Mouse (Mus musculus) layer of hippocampus, adult 11-12 months (tissue): ENCODE results near the gene Olfr809.

ENCODE experiments used
- DNase-seq: peaks from one replicate; pipeline ENCODE4 v3.0.0; 2022; ENCODE audit warnings: low spot score

Olfr809 gene

DNA sequence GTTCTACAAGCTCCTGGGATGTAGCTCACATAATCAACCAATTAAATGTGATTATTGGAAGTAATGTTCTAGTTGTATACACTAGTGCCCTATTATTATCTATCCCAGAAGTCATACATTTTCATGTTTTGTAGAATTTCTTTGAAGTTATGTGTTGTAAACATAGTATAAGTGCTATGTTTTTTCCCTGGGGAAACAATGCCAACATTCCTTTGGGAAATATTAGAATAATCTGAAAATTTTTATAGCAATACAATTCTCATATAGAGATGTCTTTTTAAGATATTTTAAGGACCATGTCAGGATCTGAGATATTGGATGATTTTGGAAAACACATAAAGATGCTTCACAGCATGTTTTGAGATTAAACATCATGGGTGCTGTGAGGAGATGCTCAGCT, at the start of gene Olfr809:
Gene Olfr809 (plus strand): TSS at position 301 of the 400 bp plus-strand sequence.
- no peak for DNase-seq

DNA sequence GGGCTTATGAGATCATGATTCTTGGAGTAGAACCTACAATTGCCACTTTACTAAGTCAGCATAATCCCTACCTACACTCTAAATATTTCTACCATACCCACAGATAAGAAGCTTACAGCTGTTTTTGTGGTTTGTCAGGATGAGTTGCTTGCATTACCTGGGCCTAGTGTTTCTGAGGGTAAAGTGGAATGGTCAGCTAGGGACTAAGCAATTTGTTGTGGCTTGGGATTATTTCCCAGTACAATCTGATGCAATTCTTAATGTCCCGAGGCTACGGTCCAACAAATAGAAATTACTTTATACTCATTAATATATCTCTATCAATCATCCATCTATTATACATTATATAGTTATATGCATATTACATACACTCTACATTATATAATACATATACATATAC, 45.2 kb upstream of the Olfr809 start, which contains the start of gene Olfr805:
Gene Olfr805 (minus strand): TSS at position 101 of the 400 bp plus-strand sequence.
- DNase-seq = no peak

DNA sequence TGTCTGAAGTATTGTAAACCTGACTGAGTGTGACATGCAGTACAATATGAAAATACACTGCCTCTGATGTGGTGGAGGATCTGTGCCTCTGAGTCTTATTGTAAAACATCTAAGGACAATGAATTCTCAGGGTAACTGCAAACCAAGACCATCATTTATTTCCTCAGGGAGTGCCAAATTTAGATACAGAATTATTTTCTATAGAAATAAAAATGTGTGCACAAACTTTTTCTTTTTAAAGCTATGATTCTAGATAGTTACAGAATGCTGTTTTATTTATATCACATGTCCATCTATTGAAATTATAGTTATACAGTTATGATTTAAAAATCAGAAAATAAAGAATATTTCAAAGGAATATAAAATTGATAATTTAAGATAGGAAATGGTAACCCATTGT, 32.6 kb upstream of the Olfr809 start, which contains the start of gene Olfr806:
Gene Olfr806 (minus strand): TSS at position 101 of the 400 bp plus-strand sequence.
- DNase-seq = no peak

DNA sequence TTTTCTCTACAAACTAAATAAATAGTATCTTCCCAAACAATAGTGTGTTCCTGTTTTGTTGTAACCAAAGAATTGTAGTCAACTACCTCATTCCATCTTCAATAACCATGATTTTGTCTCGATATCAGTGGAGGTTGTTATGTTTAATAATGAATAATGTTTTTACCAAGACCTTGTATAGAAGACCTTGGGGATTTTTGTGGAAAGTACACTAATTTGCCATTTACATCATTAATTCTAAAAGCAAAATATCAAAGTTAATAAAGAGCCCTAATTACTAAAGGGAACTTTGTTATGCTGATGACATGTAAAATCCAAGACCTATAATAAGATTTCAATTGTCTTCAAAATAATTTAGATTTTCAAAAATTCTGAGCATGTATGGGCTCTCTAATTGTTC, 16.7 kb upstream of the Olfr809 start, which contains the start of gene Olfr807:
Gene Olfr807 (minus strand): TSS at position 101 of the 400 bp plus-strand sequence.
- DNase-seq = no peak

DNA sequence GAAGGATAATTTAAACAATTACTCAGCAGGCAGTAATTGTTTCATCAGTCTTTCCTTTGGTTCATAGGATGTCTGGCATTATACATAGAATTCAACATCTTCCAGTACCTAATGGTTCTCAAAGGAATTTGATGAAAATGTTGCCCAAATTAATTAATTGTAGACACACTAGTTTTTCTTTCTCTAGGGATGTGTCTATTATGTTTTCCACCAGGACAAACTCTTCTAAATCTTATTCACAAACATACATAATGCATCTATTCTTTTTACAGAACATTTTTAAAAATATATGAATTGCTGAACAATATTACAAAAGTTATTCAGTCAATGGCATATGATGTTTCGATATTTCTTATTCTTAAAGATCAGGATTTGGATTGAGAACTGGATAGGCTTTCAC, 9.3 kb upstream of the Olfr809 start, which contains the start of gene Olfr808:
Gene Olfr808 (plus strand): TSS at position 301 of the 400 bp plus-strand sequence.
- no peak for DNase-seq

DNA sequence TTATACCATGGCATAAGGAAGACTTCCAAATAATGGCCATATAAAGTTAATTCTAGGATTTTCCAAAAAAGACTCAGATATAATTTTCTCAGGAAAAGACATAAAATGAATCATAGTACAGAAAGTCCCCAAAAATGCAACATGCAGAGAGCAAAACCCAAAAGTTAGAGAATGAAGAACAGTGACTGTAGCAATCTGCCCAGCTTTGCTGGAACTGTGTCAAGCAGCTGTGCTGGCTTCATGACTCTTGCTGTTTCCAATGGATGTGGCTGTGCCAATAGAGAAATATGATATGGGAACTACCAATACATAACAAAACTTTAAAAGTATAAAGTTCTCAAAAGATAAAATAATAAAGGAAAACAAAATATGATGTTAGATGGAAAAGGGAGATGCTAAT, 3.7 kb downstream of the Olfr809 start:
- no peak for DNase-seq

DNA sequence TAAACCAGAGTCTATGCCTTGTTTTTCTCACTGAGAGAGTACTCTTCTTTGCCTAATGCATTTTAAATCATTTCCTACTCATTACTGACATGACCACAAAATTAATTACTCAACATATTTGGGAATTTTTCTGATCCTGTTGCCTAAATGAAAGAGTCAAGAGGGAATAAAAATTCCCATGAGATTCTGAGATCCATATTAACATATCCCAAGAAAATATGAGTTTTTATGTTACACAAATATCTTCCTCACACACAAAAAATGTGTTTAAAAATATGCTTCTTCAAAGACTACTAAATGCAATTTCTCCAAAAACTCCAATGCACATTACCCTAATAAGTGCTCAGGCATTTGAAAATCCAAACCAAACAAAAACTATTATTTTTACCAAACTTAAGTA, 20.4 kb downstream of the Olfr809 start, which contains the start of gene Olfr810:
Gene Olfr810 (minus strand): TSS at position 101 of the 400 bp plus-strand sequence.
- no peak for DNase-seq

DNA sequence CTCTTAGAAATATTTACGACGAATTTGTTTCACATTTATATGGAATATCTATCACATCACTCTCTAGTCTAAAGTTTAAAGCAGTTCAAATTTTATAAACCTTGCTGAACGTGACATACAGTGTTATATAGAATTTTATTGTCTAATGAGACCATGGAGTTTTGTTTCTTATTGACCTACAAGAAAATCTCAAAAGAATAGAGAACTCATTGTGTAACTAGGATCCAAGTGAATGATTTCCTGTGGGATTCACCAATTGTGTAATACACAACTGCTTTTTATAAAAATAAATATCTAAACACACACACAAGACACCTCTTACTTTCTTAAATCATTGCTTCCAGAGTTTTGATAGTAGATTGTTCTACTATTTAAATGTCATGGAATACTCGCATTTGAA, 29.9 kb downstream of the Olfr809 start, which contains the start of gene Olfr811:
Gene Olfr811 (minus strand): TSS at position 101 of the 400 bp plus-strand sequence.
- no peak for DNase-seq
